Mouse (Mus musculus) neutrophil, adult 5-6 weeks (primary cell): ENCODE measurements at regions not wholly inside any gene's neighbourhood (a gene's known extent, or its start where the extent isn't known, plus 50 kb on each side); places are given as distances from the start of the nearest gene placed in this dataset.

Source experiments
- ATAC-seq: fragments of 151-379, 151-347 bp; 2 replicates; pipeline ENCODE4 v1.8.0; 2017; ENCODE audit warnings: mild to moderate bottlenecking, moderate TSS enrichment; ENCODE audit not compliant: insufficient number of reproducible peaks, poor library complexity, low FRiP score, severe bottlenecking; ENCODE audit errors: extremely low read depth

DNA sequence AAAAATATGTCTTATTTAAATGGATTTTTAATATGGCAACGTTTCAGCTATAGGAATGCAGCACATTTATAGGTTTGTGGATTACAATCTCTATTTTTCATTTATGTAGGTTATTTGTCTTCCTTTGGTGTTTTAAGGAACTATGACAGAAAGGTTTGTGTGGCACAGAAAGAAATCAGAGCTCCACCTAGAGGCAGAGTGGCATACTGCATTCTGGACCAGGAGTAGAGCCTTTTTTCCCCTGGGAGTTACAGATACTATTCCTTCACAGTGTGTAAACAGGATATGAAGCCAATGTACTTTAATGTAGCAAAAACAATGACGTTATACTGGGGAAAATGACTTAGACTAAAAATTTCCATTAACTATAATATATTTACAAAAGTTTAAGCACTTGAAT is 94.9 kb upstream of the St8sia4 start:
- ATAC-seq: peak; percentile 100

GRCm38 (mm10) chr1:95754071-95754915 is 86.9 kb upstream of the St8sia4 start:
- ATAC-seq: no peak

GRCm38 (mm10) chr1:95753517-95753916 is 86.1 kb upstream of the St8sia4 start:
- ATAC-seq: no peak

DNA sequence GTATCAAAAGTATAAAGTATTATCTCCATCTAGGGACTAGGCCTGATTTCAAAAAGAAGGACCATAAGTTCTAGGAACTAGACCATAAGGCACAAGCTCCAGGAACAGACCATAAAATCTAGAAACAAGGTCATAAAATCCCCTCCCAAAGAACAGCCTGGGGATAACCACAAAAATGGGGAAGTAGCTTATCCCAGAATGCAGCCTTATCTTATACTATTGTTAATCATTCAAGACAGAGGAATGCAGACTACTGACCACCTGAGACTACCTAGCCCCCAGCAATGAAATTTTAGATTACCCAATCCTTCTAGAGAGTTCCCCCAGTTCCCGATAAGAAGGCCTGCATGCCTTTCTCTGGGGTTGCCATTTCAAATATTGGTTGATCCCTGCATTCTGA is 81.6 kb upstream of the St8sia4 start:
- ATAC-seq: no peak

DNA sequence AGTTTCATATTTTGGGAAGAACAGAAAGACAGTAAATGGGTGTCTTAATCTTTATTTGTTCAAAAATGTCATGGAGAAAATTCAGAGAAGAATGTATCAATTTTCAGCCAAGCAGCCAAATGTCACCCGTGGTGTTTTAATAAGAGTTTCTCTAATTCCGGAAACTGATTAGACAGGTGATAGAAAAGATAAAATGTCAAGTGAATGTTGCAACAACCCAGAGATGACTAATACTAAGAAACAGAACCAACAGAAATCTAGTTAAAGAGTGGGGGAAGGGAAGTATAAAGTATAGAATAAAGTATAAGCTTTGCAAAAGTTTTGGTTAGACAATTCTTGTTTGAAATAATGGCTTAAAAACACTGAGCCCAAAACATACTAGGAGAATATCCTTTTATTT is 79.9 kb upstream of the St8sia4 start:
- no peak for ATAC-seq

DNA sequence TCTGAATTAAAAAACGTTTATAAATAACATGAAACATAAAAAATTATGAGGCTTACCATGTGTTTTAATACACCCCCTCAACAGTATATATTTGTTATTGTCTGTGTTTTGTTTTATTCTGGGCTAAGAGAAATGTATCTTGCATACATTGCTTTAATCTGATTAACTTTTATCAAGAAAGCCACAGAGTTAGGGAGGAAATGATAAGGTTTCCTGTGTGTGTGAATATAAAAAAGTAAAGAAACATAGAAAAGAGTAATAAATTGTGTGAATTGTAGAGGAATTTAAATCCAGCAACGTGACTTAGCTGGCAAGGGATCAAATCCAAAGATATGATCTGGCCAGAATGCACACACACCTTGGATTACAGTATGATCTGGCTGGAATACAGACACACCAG is 77.1 kb upstream of the St8sia4 start:
- ATAC-seq: no peak

GRCm38 (mm10) chr1:95743334-95743733 is 76.0 kb upstream of the St8sia4 start:
- ATAC-seq: no peak

- no peak for ATAC-seq
These were observed 52.1 kb upstream of the St8sia4 start for GRCm38 (mm10) chr1:95719449-95719848.

DNA sequence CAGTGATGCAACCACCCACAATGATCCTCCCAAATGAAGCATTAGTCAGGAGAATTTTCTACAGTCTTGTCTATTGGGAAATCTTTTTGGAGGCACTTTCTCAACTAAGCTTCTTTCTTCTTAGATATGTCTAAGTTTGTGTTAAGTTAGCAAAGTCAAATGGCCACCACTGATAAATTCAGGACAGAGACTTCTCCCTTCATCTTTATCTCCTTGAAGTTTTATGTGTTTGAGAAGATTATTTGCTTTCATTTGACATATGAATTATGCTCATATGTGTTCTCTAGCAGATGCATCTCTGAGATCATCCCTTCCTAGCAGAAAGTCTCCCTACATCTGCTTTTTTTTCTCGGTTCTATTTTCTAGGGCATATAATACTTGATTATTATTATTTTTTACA is 51.4 kb upstream of the St8sia4 start:
- no peak for ATAC-seq
